Mouse (Mus musculus): ENCODE results near the gene Ptgds.

- TF ChIP-seq POLR2A (IDR thresholded peaks at IDR 0.05; ENCODE audit: borderline replicate concordance, extremely low read depth, low read depth, low read length) (no peak), CTCF (IDR thresholded peaks at IDR 0.05; ENCODE audit: insufficient read depth, low read length) (peak; percentile 59)
Observed at GRCm38 (mm10) chr2:25428442-25429236, 41.2 kb downstream of the Ptgds start, which contains the start of gene Abca2.
